Mouse (Mus musculus) inflammation-experienced regulatory T-cells, adult 6 months (primary cell): ENCODE results near the gene Rasgrp3. TPM values are rescaled to one million over a fixed set of nuclear protein-coding genes. Genes with fewer than 3 reads are reported as not detected.

Source experiments
- ATAC-seq: one replicate; pipeline ENCODE4 v1.8.0; 2017
- polyA plus RNA-seq, 3 experiments: library from polyadenylated mRNA; unstranded; fragments of 100-300 nt; shearing (Covaris generic); gene quantifications; one replicate each; pipeline ENCODE4 v1.2.1; 2017

Rasgrp3 gene
- polyA plus RNA-seq, 3 experiments from 2014 or later, result 0.65 to 1.3 TPM; not detected in 1

DNA sequence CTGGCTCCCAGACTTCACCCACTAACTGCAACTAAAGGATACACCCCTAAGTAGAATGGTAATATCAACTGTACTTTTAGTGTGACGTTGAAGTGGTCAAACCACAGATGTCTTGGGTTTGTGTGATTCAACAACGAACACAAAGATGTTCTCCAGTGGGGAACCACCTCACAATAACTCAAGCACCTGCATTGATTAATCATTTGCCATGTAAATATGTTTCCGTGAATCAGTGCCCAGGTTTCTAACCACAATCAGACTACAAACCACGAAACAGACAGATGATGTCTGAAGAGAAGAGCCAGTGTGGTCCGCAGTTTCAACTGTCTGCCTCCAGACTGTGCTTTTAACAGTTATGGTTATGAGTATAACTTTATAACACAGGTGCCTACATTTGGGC, 69.4 kb downstream of the Rasgrp3 start:
- ATAC-seq, result no peak

- no peak for ATAC-seq
Observed at GRCm38 (mm10) chr17:75506097-75506675, 70.5 kb downstream of the Rasgrp3 start.

GRCm38 (mm10) chr17:75506708-75507641, 71.3 kb downstream of the Rasgrp3 start:
- no peak for ATAC-seq

GRCm38 (mm10) chr17:75509257-75509656, 73.6 kb downstream of the Rasgrp3 start:
- no peak for ATAC-seq

- ATAC-seq, result no peak
Observed at GRCm38 (mm10) chr17:75516591-75516990, 80.9 kb downstream of the Rasgrp3 start.

GRCm38 (mm10) chr17:75518181-75518901, 82.6 kb downstream of the Rasgrp3 start:
- ATAC-seq, result no peak

GRCm38 (mm10) chr17:75519239-75519900, 83.7 kb downstream of the Rasgrp3 start:
- ATAC-seq, result no peak

DNA sequence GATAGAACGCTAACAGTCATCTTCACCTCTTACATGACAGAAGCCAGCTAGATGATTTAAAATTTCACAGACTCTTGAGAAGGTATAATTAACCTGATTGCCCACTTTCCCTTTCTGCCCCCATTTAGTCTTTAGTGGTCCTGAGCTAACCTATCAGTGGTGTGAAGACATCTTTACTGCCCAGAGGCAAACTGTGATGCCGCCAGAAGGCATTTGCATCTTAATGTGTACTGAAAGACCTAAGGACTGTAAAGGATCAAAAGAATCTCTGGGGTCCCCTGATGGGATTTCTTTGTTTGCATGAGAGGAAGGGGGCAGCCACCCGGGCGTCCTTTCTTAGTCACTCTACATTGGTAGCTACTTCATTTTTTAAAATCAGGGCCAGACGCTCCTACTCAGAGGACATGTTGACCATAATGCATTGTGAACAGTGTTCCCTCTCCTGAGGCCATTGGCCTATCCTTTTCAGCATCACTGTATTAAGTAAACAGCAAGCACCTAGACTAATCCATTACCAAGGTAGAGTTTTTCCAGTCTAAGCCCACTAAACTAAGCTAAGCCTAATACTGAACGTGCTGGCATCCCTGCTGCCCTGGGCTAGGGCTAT, 85.6 kb downstream of the Rasgrp3 start:
- no peak for ATAC-seq

DNA sequence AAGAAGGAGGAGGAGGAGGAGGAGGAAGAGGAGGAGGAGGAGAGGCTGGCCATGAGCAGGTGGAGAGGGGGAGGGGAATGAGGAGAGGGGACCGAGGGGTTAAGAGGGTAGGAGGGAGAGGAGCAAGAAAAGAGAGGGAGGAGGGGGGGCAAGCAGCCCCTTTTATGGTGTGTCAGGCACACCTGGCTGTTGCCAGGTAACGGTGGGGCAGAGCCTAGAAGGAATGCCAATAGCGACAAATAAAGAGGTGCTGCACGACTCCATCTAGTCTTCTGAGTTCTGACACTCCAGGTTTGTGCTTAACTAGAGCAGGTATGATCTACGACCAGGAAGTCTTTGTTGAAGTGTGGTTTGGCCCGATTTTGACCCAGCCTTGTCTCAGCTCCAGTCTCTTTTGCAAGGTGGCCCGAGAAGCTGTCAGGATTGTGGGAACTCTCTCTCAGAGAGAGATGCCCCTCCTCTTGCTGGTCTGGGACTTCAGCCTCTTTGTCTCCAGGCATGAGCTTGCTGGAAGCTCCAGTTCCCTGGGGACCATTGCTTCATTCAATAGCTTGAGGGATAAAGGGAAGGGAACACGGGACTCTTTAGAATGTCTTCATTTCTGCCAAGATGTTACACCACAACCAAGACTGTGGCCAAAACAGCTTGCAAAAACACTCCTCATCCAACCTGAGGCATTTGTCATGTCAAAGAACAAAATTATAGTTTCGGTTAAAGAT, 86.8 kb downstream of the Rasgrp3 start:
- no peak for ATAC-seq

DNA sequence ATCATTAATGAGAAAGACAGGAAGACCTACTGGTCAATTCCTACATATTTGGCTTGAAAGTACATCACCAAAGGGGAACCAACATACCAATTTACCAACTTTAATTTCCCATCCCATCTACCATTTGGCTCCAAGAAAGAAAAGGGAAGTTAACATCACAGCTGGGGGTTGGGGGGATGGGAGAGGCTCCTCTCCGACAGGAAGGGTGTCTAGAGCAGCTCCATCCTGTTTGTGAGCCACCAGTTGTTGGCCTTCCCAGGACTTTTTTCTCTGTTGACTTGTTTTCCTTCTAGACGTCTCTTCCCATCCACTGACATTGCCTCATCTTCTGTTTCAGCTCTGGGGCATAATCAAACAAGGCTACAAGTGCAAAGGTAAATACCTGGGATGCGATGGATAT, 88.1 kb downstream of the Rasgrp3 start:
- no peak for ATAC-seq

- no peak for ATAC-seq
Observed at GRCm38 (mm10) chr17:75526411-75526810, 90.7 kb downstream of the Rasgrp3 start.

- ATAC-seq, result no peak
Observed at GRCm38 (mm10) chr17:75529222-75529935, 93.7 kb downstream of the Rasgrp3 start.

DNA sequence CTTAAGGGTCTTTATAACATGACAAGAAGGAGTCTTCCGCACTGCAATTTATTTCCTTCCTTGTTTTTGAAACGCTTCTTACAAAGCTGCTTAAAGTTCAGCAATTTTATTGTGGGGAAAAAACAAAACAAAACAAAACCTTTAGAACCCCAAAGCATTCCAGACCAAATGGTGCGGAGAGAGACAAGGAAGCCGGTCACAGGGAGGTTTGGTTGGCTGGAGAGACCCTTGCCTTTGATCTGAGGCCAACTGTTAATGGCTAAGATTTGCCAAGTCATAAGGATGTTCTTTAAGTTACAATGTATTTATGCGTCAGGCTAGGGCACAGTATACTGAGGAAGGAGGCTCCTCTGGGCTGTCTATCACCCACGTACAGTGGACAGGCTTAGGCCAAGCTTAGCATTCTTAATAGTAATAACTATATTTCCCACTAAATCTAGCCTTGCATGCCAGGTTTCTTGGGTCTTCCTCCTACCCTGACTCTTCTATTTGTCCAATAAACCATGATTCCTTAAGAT, 96.8 kb downstream of the Rasgrp3 start:
- ATAC-seq, result no peak

DNA sequence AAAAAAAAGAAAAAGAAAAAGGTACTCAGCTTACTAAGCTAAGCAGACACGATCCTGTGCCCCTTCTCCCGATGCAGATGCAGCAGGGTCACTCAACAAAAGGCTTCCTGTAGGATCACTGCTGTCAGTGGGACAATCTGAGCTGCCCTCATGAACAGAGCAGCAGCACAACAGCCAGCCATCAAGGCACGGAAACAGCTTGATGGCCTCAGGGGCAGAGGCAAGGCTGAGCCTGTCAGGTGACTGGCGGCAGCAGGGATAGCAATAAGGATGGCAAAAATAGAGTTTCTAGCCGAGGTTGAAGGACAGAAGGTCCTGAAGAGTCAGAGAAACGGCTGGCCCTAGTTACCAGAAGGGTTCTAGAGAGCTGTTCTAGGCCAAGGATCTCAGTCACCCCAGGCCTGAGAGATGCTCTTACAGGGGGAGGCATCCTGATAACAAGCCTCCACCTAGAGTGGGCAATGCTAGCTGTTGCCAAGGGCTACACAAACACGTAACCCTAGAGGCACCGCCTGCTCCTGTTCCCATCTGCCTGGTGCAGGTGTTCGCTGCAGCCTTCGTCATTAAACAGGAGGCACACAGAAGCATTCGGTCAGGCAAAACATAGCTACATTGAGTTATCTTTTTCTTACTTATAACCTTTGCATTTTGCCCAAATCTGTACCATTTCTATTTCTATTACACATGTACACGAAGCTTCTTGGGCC, 98.8 kb downstream of the Rasgrp3 start:
- ATAC-seq, result no peak

DNA sequence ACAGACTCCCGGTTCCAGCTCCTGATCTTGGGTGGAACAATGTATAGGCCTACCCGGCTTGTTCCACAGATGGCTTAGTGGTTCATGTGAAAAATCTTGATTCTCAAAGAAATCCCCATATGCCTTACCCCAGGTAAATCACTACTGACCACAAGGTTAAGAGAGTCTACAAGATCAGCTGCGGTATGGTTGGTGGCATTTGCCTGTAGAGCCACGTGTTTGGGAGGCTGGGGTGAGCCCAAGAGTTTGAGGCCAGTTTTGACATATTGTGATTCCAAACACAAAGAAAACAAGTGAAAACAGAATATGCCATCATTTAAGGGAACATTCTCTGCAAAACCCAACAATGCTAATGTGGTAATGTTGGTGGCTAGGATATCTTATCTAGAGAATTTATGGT, 99.9 kb downstream of the Rasgrp3 start:
- ATAC-seq, result no peak

GRCm38 (mm10) chr17:75536396-75537049, 100.8 kb downstream of the Rasgrp3 start:
- no peak for ATAC-seq

- no peak for ATAC-seq
Observed at GRCm38 (mm10) chr17:75537050-75537445, 101.4 kb downstream of the Rasgrp3 start.

- ATAC-seq, result no peak
Observed at GRCm38 (mm10) chr17:75538431-75538830, 102.7 kb downstream of the Rasgrp3 start.

- no peak for ATAC-seq
Observed at GRCm38 (mm10) chr17:75539130-75539529, 103.4 kb downstream of the Rasgrp3 start.

DNA sequence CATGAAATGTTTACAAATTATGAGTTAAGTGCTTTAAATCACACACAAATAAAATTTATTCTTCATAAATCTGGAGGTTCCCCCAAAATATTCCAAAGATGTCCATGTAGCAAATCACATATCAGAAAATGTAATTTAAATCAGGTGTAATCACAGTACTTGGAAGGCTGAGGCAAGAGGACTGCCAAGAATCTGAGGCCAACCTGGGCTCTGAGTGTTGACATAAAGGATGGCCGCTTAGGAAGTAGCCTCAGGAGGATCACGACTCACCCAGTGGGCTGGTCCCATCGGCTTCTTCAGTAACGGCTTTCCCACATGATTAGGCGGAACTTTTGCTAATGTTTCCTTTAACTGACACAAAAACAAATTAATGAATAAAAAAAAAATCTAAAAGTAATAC, 104.1 kb downstream of the Rasgrp3 start:
- no peak for ATAC-seq
